Mouse (Mus musculus) MEL (cell line): ENCODE measurements at regions not wholly inside any gene's neighbourhood (a gene's known extent, or its start where the extent isn't known, plus 50 kb on each side); places are given as distances from the start of the nearest gene placed in this dataset.

Source experiments
- DNase-seq: peaks from one replicate; pipeline ENCODE4 v3.0.0; 2011; ENCODE audit warnings: low read depth, low spot score
- H3K27ac ChIP-seq: 2 replicates; pipeline ENCODE4 v1.5.1; 2012; ENCODE audit warnings: low read depth, mild to moderate bottlenecking, control low read depth, low read length, moderate library complexity; ENCODE audit not compliant: control insufficient read depth
- H3K27me3 ChIP-seq, 2 experiments: fragments of 150-350 bp in 1 of 2; sonication (generic) in 1 of 2; 2 replicates each; pipeline ENCODE4 v1.6.1; 2012; ENCODE audit warnings: low read length in 2 of 2, mild to moderate bottlenecking in 2 of 2, improper control_type of control experiment in 1 of 2, moderate library complexity in 1 of 2; ENCODE audit not compliant: insufficient read depth in 2 of 2, control insufficient read depth in 1 of 2
- H3K36me3 ChIP-seq, 2 experiments: 2 replicates each; pipeline ENCODE4 v1.6.1; 2012 to 2014; ENCODE audit warnings: low read length in 2 of 2, improper control_type of control experiment in 1 of 2, inconsistent platforms in 1 of 2, mild to moderate bottlenecking in 1 of 2; ENCODE audit not compliant: insufficient read depth in 2 of 2, control insufficient read depth in 1 of 2
- H3K4me1 ChIP-seq, 2 experiments: fragments of 150-350 bp in 1 of 2; sonication (generic) in 1 of 2; 2 replicates each; pipeline ENCODE4 v1.6.1; 2012; ENCODE audit warnings: low read length in 2 of 2, improper control_type of control experiment in 1 of 2, mild to moderate bottlenecking in 1 of 2; ENCODE audit not compliant: insufficient read depth in 2 of 2, control insufficient read depth in 1 of 2
- H3K4me3 ChIP-seq, 2 experiments: fragments of 150-350 bp in 1 of 2; sonication (generic) in 1 of 2; 2 replicates each; pipeline ENCODE4 v1.5.1; 2012; ENCODE audit warnings: low read depth in 2 of 2, low read length in 2 of 2, mild to moderate bottlenecking in 2 of 2, moderate library complexity in 2 of 2, control low read depth in 1 of 2, improper control_type of control experiment in 1 of 2; ENCODE audit not compliant: control insufficient read depth in 1 of 2, insufficient read depth in 1 of 2
- H3K79me2 ChIP-seq: 2 replicates; pipeline ENCODE4 v1.6.1; 2012; ENCODE audit warnings: mild to moderate bottlenecking, low read length, moderate library complexity; ENCODE audit not compliant: control insufficient read depth, poor library complexity, insufficient read depth
- H3K9ac ChIP-seq: 2 replicates; pipeline ENCODE4 v1.6.1; 2012; ENCODE audit warnings: low read depth, mild to moderate bottlenecking, control low read depth, low read length, moderate library complexity; ENCODE audit not compliant: control insufficient read depth, poor library complexity, severe bottlenecking
- H3K9me3 ChIP-seq: fragments of 150-350 bp; sonication (generic); replicated peaks from 2 replicates; pipeline ENCODE4 v1.6.1; 2012; ENCODE audit warnings: mild to moderate bottlenecking, low read length, improper control_type of control experiment, moderate library complexity; ENCODE audit not compliant: insufficient read depth
- BHLHE40 ChIP-seq: IDR thresholded peaks from 2 replicates; pipeline ENCODE4 v1.6.1; 2012; ENCODE audit warnings: low read depth, mild to moderate bottlenecking, inconsistent platforms, low read length, improper control_type of control experiment, borderline replicate concordance
- CHD2 ChIP-seq: IDR thresholded peaks from 2 replicates; pipeline ENCODE4 v1.6.1; 2011; ENCODE audit warnings: low read length, improper control_type of control experiment
- E2F4 ChIP-seq: IDR thresholded peaks from 2 replicates; pipeline ENCODE4 v1.6.1; 2011; ENCODE audit warnings: low read depth, low read length, improper control_type of control experiment, borderline replicate concordance
- ELF1 ChIP-seq: IDR thresholded peaks from 2 replicates; pipeline ENCODE4 v1.6.1; 2014; ENCODE audit warnings: low read depth, mild to moderate bottlenecking, inconsistent platforms, low read length, improper control_type of control experiment, moderate library complexity
- ETS1 ChIP-seq: IDR thresholded peaks from 2 replicates; pipeline ENCODE4 v1.6.1; 2012; ENCODE audit warnings: low read depth, mild to moderate bottlenecking, inconsistent platforms, low read length, improper control_type of control experiment, moderate library complexity
- GABPA ChIP-seq: IDR thresholded peaks from 2 replicates; pipeline ENCODE4 v1.6.1; 2012; ENCODE audit warnings: low read depth, mild to moderate bottlenecking, inconsistent platforms, low read length, improper control_type of control experiment, moderate library complexity
- HCFC1 ChIP-seq: IDR thresholded peaks from 2 replicates; pipeline ENCODE4 v1.6.1; 2012; ENCODE audit warnings: low read depth, mild to moderate bottlenecking, inconsistent platforms, low read length, improper control_type of control experiment, moderate library complexity
- KAT2A ChIP-seq: conservative IDR thresholded peaks from 2 replicates; pipeline ENCODE4 v1.6.1; 2012; ENCODE audit warnings: low read depth, low read length, improper control_type of control experiment, inconsistent platforms
- MAFK ChIP-seq: IDR thresholded peaks from 2 replicates; pipeline ENCODE4 v1.6.1; 2011; ENCODE audit warnings: low read depth, mild to moderate bottlenecking, low read length, improper control_type of control experiment, borderline replicate concordance
- MAZ ChIP-seq: IDR thresholded peaks from 2 replicates; pipeline ENCODE4 v1.6.1; 2012; ENCODE audit warnings: low read depth, mild to moderate bottlenecking, inconsistent platforms, low read length, improper control_type of control experiment
- MEF2A ChIP-seq: IDR thresholded peaks from 2 replicates; pipeline ENCODE4 v1.6.1; 2014; ENCODE audit warnings: low read depth, mild to moderate bottlenecking, inconsistent platforms, low read length, improper control_type of control experiment; ENCODE audit not compliant: poor library complexity, insufficient replicate concordance, severe bottlenecking; ENCODE audit errors: extremely low read depth
- MXI1 ChIP-seq: IDR thresholded peaks from 2 replicates; pipeline ENCODE4 v1.6.1; 2011; ENCODE audit warnings: mild to moderate bottlenecking, low read depth, low read length, improper control_type of control experiment
- POLR2A ChIP-seq, 2 experiments: IDR thresholded peaks; 2 replicates each; pipeline ENCODE4 v1.6.1; 2011 to 2012; ENCODE audit warnings: low read length in 2 of 2, mild to moderate bottlenecking in 2 of 2, control low read depth in 1 of 2, improper control_type of control experiment in 1 of 2, low read depth in 1 of 2, moderate library complexity in 1 of 2; ENCODE audit not compliant: control insufficient read depth in 1 of 2, insufficient read depth in 1 of 2, poor library complexity in 1 of 2
- POLR2AphosphoS2 ChIP-seq: IDR thresholded peaks from 2 replicates; pipeline ENCODE4 v1.6.1; 2011; ENCODE audit warnings: low read length, improper control_type of control experiment
- POLR2AphosphoS5 ChIP-seq: IDR thresholded peaks from 2 replicates; pipeline ENCODE4 v1.6.1; 2012; ENCODE audit warnings: low read depth, borderline replicate concordance, mild to moderate bottlenecking, inconsistent platforms, low read length, moderate library complexity, mixed read lengths
- RAD21 ChIP-seq: IDR thresholded peaks from 2 replicates; pipeline ENCODE4 v1.6.1; 2011; ENCODE audit warnings: mild to moderate bottlenecking, low read depth, low read length, improper control_type of control experiment
- RCOR1 ChIP-seq: IDR thresholded peaks from 2 replicates; pipeline ENCODE4 v1.6.1; 2012; ENCODE audit warnings: low read depth, mild to moderate bottlenecking, inconsistent platforms, low read length, improper control_type of control experiment
- SMC3 ChIP-seq: IDR thresholded peaks from 2 replicates; pipeline ENCODE4 v1.6.1; 2011; ENCODE audit warnings: low read depth, low read length, improper control_type of control experiment
- TAL1 ChIP-seq: IDR thresholded peaks from 2 replicates; pipeline ENCODE4 v1.6.1; 2012; ENCODE audit warnings: mild to moderate bottlenecking, inconsistent platforms, low read length, moderate library complexity, mixed read lengths
- TCF12 ChIP-seq: IDR thresholded peaks from 2 replicates; pipeline ENCODE4 v1.6.1; 2014; ENCODE audit warnings: low read depth, mild to moderate bottlenecking, inconsistent platforms, low read length, improper control_type of control experiment, moderate library complexity
- UBTF ChIP-seq: IDR thresholded peaks from 2 replicates; pipeline ENCODE4 v1.6.1; 2012; ENCODE audit warnings: low read depth, mild to moderate bottlenecking, inconsistent platforms, low read length, improper control_type of control experiment, moderate library complexity, borderline replicate concordance; ENCODE audit not compliant: insufficient read depth
- USF2 ChIP-seq, 2 experiments: IDR thresholded peaks; 2 replicates each; pipeline ENCODE4 v1.6.1; 2011 to 2012; ENCODE audit warnings: improper control_type of control experiment in 2 of 2, low read length in 2 of 2, borderline replicate concordance in 1 of 2, inconsistent platforms in 1 of 2, low read depth in 1 of 2, mild to moderate bottlenecking in 1 of 2; ENCODE audit not compliant: insufficient read depth in 1 of 2
- ZKSCAN1 ChIP-seq: IDR thresholded peaks from 2 replicates; pipeline ENCODE4 v1.6.1; 2012; ENCODE audit warnings: low read depth, mild to moderate bottlenecking, inconsistent platforms, low read length, improper control_type of control experiment, moderate library complexity
- ZNF384 ChIP-seq: IDR thresholded peaks from 2 replicates; pipeline ENCODE4 v1.6.1; 2012; ENCODE audit warnings: low read depth, mild to moderate bottlenecking, inconsistent platforms, low read length, improper control_type of control experiment

DNA sequence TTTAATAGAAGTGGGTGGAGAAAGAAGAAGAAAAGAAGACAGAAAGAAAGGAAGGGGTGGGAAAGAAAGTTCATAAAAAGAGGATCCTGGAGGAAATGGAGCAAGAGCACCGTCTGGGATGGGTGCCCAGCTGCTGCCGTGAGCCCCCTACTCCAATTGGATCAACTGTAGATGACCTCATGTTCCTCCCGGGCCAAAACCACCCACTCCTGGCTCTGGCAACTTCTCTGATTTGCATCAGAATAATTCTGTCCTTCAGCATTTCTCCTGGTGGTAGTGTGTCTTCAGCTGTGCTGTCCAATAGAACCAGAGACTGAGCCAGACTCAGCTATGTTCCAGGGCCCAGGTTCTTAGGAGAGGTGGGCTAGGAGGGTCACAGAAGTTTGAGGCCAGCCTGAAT lies 212.6 kb downstream of the Satb1 start:
- no peak for TF ChIP-seq CHD2
- no peak for TF ChIP-seq RCOR1
- no peak for TF ChIP-seq MXI1
- no peak for TF ChIP-seq RAD21
- no peak for TF ChIP-seq MAZ
- no peak for TF ChIP-seq E2F4
- no peak for TF ChIP-seq POLR2AphosphoS5
- no peak for TF ChIP-seq KAT2A
- no peak for TF ChIP-seq USF2 (IDR thresholded peaks at IDR 0.05; ENCODE audit: borderline replicate concordance in 1 of 2, insufficient read depth in 1 of 2, low read depth in 1 of 2, low read length in 2 of 2)
- TF ChIP-seq MAFK: no peak
- TF ChIP-seq SMC3: no peak
- TF ChIP-seq ETS1: no peak
- TF ChIP-seq HCFC1: no peak
- TF ChIP-seq UBTF: no peak
- TF ChIP-seq BHLHE40: no peak
- TF ChIP-seq ZNF384: no peak
- TF ChIP-seq ELF1: no peak
- TF ChIP-seq TCF12: no peak
- TF ChIP-seq GABPA: no peak
- no peak for TF ChIP-seq POLR2A (IDR thresholded peaks at IDR 0.05; ENCODE audit: control insufficient read depth in 1 of 2, insufficient read depth in 1 of 2, low read depth in 1 of 2, low read length in 2 of 2, poor library complexity in 1 of 2)
- no peaks in the 10 kb centered on the region for H3K79me2 ChIP-seq
- H3K4me3 ChIP-seq: no peak overlapping the region
- DNase-seq: no peak
- no peaks in the 10 kb centered on the region for H3K36me3 ChIP-seq
- no peaks in the 10 kb centered on the region for H3K4me1 ChIP-seq
- H3K9me3 ChIP-seq: no peaks in the 10 kb centered on the region
- no peak overlapping the region for H3K27ac ChIP-seq
- peaks cover 0 to 3% of the 10 kb centered on the region in 2 experiments; a peak in 2 of 4 replicates for H3K27me3 ChIP-seq
- H3K9ac ChIP-seq: no peak overlapping the region

DNA sequence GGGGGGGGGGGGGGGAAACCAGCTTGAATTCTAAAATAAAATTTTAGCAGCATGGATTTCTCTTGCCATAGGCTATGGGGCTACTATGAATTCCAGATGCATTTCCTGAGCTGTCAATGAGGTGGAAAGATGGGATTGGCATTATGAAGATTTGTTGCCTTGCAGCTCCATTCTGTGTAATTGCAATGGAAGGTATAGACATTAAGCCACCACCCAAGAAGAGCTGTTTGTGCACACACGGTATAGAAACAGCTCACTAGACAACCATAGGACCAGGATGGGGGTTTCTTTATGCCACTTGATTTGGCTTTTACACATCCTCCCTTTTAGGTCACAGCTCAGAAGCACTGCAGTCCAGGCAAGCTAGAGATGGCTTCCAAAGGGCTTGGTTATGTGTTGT lies 247.8 kb downstream of the Satb1 start:
- H3K36me3 ChIP-seq: no peaks in the 10 kb centered on the region
- H3K9me3 ChIP-seq: no peaks in the 10 kb centered on the region
- H3K27me3 ChIP-seq: no peaks in the 10 kb centered on the region
- H3K9ac ChIP-seq: no peak overlapping the region
- TF ChIP-seq POLR2AphosphoS2: no peak
- no peak for TF ChIP-seq ZKSCAN1
- TF ChIP-seq MXI1: no peak
- no peak for TF ChIP-seq TAL1
- no peak for TF ChIP-seq RCOR1
- no peak for TF ChIP-seq ZNF384
- TF ChIP-seq MEF2A: no peak
- no peaks in the 10 kb centered on the region for H3K79me2 ChIP-seq
- H3K4me3 ChIP-seq: no peak overlapping the region
- no peaks in the 10 kb centered on the region for H3K4me1 ChIP-seq
- DNase-seq: no peak
- no peak overlapping the region for H3K27ac ChIP-seq
